Mouse (Mus musculus): Measurements from ENCODE around the gene 4930524B15Rik.
"Not testable (repeated sequence)": the region's sequence is repeated elsewhere in the genome, so short reads cannot be mapped to it uniquely, and the experiment has no call there.

Gene 4930524B15Rik

DNA sequence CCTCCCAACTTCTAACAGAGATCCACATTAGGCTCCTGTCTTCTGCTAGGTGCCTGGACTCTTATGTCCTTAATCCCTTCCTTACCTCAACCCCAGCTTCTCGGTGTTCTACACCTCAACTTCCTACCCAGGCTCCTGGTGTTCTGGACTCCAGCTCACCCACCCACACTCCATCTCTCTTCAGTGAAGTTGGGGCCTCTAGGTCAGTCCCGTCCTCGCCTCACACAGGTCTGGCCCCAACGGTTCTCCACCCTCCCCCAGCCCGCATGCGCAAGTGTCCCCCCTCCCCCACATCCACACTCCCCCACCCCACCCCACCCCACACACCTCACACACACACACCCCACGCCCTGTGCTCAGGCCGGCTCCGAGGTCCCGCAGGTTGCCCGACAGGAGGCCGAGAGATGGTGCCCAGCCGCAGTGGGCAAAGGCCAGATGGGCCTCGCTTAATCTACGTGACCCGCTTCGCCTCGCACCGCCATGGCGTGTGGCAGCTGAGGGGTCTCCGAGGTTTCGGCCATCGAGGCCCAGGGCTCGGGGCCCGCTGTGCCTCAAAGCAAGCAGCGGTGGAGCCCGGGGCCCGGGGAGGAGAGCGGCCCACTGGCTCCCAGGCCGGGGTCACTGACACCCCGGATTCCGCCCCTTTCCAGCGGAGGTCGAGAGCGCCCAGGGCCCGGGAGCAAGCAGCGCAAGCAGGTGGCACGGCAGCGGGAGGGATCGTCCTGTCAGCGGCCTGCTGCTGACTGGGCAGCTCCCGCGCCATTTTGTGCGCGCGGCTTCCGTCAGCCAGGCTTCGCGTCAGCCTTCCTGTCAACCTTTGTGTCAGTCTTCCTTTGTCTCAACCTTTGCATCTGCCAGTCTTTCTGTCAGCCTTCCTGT is at the start of gene 4930524B15Rik:
4930524B15Rik (plus strand) TSS at position 337 of the 879 bp plus-strand sequence.
- no peak for DNase-seq (ENCODE audit: low spot score in 2 of 2)

DNA sequence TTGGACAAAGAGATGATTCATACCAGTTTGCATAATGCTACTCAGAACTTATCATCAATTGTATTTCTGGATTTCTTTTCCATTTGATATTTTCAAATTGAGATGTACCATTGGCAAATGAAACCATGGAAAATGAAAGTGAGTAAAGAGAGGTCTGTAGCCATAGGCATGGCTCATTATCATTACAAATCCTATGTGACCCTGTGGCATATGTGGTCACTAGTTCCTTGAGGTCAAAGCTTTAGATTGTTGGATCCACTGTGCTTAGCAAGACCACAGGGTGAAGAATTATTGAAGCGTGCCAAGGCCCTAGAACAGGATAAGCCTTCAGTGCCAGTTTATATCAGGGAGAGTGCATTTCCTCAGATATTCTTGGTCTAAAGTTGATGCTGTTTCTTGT is 47.6 kb upstream of the 4930524B15Rik start:
- no peak for DNase-seq (ENCODE audit: low spot score in 2 of 2)

DNA sequence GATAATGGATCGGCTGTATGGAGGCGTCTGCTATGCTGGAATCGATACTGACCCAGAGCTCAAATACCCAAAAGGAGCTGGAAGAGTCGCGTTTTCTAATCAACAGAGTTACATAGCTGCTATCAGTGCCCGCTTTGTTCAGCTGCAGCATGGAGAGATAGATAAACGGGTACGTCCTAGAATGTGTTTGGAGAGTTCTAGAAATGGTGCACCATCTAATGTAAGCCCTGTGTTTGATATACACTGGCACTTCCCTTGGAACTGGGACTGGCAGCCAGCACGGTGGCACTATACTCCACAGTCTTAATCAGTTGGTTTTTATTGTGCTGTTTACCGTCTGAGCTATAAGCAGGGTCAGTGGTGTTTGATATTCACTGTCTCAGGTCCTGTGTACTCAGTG is 35.3 kb upstream of the 4930524B15Rik start:
- no peak for DNase-seq (ENCODE audit: low spot score in 2 of 2)

- no peak for DNase-seq (ENCODE audit: low spot score in 2 of 2)
Observed at GRCm38 (mm10) chr11:31935652-31936051, 29.7 kb upstream of the 4930524B15Rik start.

GRCm38 (mm10) chr11:31936910-31937525 is 28.4 kb upstream of the 4930524B15Rik start:
- peak in 1 of 2 experiments; percentile 42 for DNase-seq (ENCODE audit: low spot score in 2 of 2)

DNA sequence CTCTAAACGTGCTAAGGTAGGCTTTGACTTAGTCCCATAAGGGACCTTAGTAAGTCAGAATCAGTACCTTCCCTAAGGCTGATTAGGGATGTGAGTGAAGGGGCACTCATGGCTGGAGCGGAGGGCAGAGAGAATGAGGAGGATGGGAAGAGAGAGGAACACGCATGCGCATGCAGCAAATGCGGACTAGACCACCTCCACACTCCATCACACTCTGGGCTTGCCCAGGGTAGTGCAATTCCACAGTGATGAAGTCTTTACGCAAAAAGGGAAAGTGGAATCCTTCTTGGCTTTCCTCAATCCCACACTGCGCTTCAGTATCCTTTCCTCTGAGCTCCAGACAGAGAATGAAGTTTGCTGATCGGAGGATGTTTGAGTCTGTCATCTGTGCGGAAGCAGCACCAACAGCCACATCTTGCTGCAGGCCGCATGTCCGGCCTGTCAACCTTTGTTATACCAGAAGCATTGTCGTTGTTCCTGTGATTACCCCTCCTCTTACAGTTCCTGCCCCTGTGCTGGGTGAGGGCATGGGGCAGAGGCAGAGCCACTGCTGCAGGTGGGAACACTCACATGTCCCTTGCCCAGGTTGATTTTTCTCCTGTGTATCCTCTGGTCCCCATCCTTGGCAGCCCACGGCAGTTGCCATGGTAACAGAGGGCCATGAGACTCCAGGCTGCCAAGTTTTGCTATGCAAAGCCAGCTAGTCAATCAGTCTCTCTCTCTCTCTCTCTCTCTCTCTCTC is 24.3 kb upstream of the 4930524B15Rik start:
- DNase-seq (ENCODE audit: low spot score in 2 of 2), result peak; percentile 70 to 78

DNA sequence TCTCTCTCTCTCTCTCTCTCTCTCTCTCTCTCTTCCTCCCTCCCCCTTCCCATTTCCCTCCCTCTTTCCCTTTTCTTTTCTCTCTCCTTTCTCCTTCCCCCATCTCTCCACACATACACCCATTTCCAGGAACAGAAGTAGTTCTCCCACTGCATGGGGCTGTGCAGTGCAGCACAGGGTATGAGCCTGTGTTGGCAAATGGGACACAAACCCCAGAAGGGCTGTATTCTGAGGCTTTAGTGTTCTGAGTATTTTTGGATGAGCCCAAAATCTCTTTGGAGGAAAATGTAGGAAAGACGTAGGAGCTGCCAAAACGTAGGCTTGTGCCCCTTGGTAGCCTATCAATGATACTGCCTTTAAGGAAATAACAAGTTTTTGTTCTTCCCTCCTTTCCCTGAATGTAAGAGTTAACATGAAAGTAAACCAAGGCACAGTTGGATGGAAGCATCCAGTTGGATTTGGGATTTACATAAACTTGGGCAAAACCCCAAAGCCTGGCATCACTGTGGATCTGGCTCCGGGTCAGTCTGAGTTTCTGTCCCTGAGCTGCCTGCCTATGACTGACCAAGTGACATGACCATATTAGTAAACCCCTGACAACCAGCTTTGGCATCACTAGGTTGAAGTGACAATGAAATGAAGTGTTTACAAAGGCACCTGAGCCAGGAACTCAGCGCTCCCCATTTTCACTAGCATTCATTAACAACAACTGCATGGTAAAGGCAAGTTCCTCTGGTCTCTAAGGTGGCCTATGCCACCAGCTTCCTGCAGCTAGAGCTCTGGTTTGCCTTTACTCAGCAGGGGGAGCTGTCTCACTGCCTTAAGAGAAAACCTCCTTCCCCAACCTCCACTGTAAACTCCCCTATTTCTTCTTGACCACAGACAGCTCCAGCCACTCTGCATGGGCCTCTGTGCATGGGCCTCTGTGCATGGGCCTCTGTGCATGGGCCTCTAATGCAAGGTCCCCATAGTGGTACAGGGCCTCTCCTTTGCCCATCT is 23.5 kb upstream of the 4930524B15Rik start:
- no peak for DNase-seq (ENCODE audit: low spot score in 2 of 2)

GRCm38 (mm10) chr11:31945471-31945870 is 19.9 kb upstream of the 4930524B15Rik start:
- no peak for DNase-seq (ENCODE audit: low spot score in 2 of 2)

- no peak for DNase-seq (ENCODE audit: low spot score in 2 of 2)
Observed at GRCm38 (mm10) chr11:31948462-31949330, 16.7 kb upstream of the 4930524B15Rik start.

DNA sequence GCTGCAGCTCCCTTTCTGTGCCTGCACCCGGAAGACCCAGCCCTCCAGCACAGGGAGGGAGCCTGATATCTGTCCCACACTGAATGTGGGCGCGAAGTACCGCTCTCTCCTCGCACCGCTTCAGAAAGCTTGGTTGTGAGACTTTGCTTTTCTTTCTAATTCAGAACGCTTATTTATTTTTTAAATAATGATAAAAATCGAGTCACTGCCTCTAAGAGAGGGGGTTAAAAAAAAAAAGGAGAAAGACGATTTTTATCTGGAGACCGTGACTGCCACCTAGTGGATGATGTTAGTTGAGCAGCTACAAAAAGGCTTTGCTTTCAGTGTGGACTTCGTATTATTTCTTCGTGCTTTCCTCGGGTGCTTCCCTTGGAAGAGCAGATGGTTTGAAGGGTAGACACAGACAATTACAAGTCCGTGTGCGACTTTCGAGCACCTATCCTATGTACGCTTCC is 16.0 kb upstream of the 4930524B15Rik start:
- peak; percentile 50 to 58 for DNase-seq (ENCODE audit: low spot score in 2 of 2)

- no peak for DNase-seq (ENCODE audit: low spot score in 2 of 2)
Observed at GRCm38 (mm10) chr11:31960071-31960470, 5.3 kb upstream of the 4930524B15Rik start.

GRCm38 (mm10) chr11:31963993-31964392 is 1.4 kb upstream of the 4930524B15Rik start:
- DNase-seq (ENCODE audit: low spot score in 2 of 2), result no peak

- no peak for DNase-seq (ENCODE audit: low spot score in 2 of 2)
Observed at GRCm38 (mm10) chr11:31974132-31974531, 8.7 kb downstream of the 4930524B15Rik start.

- DNase-seq (ENCODE audit: low spot score in 2 of 2), result no peak
Observed at GRCm38 (mm10) chr11:31974826-31975225, 9.4 kb downstream of the 4930524B15Rik start.

GRCm38 (mm10) chr11:31975678-31976077 is 10.3 kb downstream of the 4930524B15Rik start:
- DNase-seq (ENCODE audit: low spot score in 2 of 2), result no peak

DNA sequence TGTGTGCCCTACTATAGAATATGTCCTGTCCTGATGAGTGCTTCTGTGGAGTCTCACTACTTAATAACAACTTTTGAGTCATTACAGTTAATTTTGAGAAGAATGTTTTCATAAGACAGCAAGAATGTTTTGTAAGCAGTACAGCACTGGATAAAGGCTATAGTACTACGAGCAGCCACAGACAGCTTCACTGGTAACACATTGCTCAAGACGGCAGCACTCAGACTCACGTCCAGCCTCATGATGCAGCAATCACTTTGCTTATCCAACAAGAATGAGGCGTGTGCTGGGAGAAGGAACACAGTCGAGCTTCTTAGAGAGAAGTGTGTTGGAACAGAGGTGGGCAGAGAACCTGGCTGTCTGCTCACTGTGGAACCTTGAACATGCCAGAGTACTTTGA is 10.7 kb downstream of the 4930524B15Rik start:
- DNase-seq (ENCODE audit: low spot score in 2 of 2), result no peak

- DNase-seq (ENCODE audit: low spot score in 2 of 2), result not testable (repeated sequence)
Observed at GRCm38 (mm10) chr11:31980089-31980488, 14.7 kb downstream of the 4930524B15Rik start.

- no peak for DNase-seq (ENCODE audit: low spot score in 2 of 2)
Observed at GRCm38 (mm10) chr11:31981830-31982229, 16.4 kb downstream of the 4930524B15Rik start.

DNA sequence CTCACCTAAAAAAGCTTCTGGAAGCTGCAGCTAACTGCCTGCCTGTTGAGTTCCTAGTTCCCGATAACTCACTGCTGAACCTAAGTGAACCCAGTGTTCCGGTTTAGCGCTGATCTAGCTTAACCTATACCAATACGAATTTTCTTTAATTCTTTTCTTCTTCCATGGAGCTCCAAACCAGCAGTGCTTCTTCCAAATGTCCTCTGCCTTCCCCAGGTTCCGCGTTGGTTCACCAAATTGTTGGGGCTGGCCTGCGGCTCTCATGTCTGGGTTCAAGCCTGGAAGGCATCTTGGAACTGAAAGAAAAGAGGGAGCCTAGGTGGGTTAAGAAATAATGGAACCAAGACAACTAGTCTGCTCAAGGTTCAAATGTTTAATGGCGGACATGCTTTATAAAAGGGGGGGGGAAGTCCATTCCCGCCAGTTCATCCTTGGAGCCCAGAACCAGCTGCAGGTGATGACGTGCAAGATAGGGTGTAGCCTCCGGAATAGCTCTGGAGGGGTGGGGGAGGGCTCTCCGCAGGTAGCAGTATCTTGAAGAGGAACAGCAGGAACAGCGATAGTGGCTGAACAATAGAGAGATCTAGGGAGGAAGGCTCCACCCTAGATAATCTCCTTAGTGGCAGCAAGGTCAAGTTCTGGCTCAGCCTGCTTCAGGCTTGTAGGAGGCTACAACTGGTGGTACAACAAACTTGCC is 17.0 kb downstream of the 4930524B15Rik start:
- not testable (repeated sequence) for DNase-seq (ENCODE audit: low spot score in 2 of 2)
